Mouse (Mus musculus) midbrain, embryonic 16.5 days (tissue): ENCODE measurements around the gene Grip1. TPM values are rescaled to one million over a fixed set of nuclear protein-coding genes. Genes with fewer than 3 reads are reported as not detected.

Source experiments
- ATAC-seq: fragments of 200-750 bp; cut with Nextera tagmentation; 2 replicates; pipeline ENCODE4 v1.8.0; 2017; ENCODE audit warnings: moderate TSS enrichment
- H3K27ac ChIP-seq: fragments of 300-500 bp; sonication (generic); 2 replicates; pipeline ENCODE4 v1.5.1; 2014; ENCODE audit warnings: mild to moderate bottlenecking, low read length, mixed read lengths
- H3K27me3 ChIP-seq: fragments of 300-500 bp; sonication (generic); 2 replicates; pipeline ENCODE4 v1.6.1; 2014; ENCODE audit warnings: low read depth, low read length, mixed read lengths; ENCODE audit not compliant: control insufficient read depth, insufficient read depth
- H3K36me3 ChIP-seq: fragments of 300-500 bp; sonication (generic); 2 replicates; pipeline ENCODE4 v1.6.1; 2014; ENCODE audit warnings: mild to moderate bottlenecking, low read length, moderate library complexity, mixed read lengths; ENCODE audit not compliant: control insufficient read depth, insufficient read depth
- H3K4me1 ChIP-seq: fragments of 300-500 bp; sonication (generic); 2 replicates; pipeline ENCODE4 v1.6.1; 2014; ENCODE audit warnings: mild to moderate bottlenecking, low read length, mixed read lengths; ENCODE audit not compliant: control insufficient read depth, insufficient read depth
- H3K4me2 ChIP-seq: fragments of 300-500 bp; sonication (generic); 2 replicates; pipeline ENCODE4 v1.6.1; 2014; ENCODE audit warnings: mild to moderate bottlenecking, low read length, mixed read lengths
- H3K4me3 ChIP-seq: fragments of 300-500 bp; sonication (generic); 2 replicates; pipeline ENCODE4 v1.5.1; 2014; ENCODE audit warnings: low read depth, mild to moderate bottlenecking, low read length, moderate library complexity, mixed read lengths
- H3K9ac ChIP-seq: fragments of 300-500 bp; sonication (generic); 2 replicates; pipeline ENCODE4 v1.6.1; 2014; ENCODE audit warnings: low read depth, low read length, mixed read lengths
- H3K9me3 ChIP-seq: fragments of 300-500 bp; sonication (generic); replicated peaks from 2 replicates; pipeline ENCODE4 v1.6.1; 2014; ENCODE audit warnings: mild to moderate bottlenecking, low read length, mixed read lengths; ENCODE audit not compliant: control insufficient read depth, poor library complexity, severe bottlenecking
- WGBS: fragments of 180-500 bp; shearing (Covaris S2); extraction: QIAGEN DNeasy Blood & Tissue Kit; methylation state at CpG from one replicate; pipeline ENCODE4 v1.1.7; 2014; 5-methylcytosine and 5-hydroxymethylcytosine counted together
- polyA plus RNA-seq: library from polyadenylated mRNA; unstranded; fragments of >200 nt; fragmentation: Nextera tagmentation; extraction: Ambion mirVana; gene quantifications from 2 replicates; pipeline ENCODE4 v1.2.1, GENCODE M21; 2015

Grip1 gene
- polyA plus RNA-seq, 1 experiment from 2014 or later = 19.7 TPM

- no peak overlapping the region for H3K9ac ChIP-seq
- H3K4me2 ChIP-seq = no peak overlapping the region
- no peak for ATAC-seq
- H3K4me1 ChIP-seq = no peaks in the 10 kb centered on the region; the same call in 1 of the 2 replicates
- WGBS = 70% methylated on average over 11 of the region's 11 CpGs
- H3K36me3 ChIP-seq = no peaks in the 10 kb centered on the region
- no peak overlapping the region for H3K27ac ChIP-seq
- no peaks in the 10 kb centered on the region for H3K9me3 ChIP-seq
- no peaks in the 10 kb centered on the region for H3K27me3 ChIP-seq
- H3K4me3 ChIP-seq = no peak overlapping the region
These were observed 680.1 kb downstream of the Grip1 start for GRCm38 (mm10) chr10:120133697-120134096.

- Histone ChIP-seq H3K4me2 (no peak overlapping the region), H3K4me3 (no peak overlapping the region), H3K9ac (no peak overlapping the region), H3K4me1 (no peaks in the 10 kb centered on the region), H3K27me3 (no peaks in the 10 kb centered on the region), H3K9me3 (no peaks in the 10 kb centered on the region), H3K27ac (no peak overlapping the region), H3K36me3 (no peaks in the 10 kb centered on the region)
- no peak for ATAC-seq
- WGBS = 89% methylated on average over 12 of the region's 12 CpGs
These were observed 682.5 kb downstream of the Grip1 start for GRCm38 (mm10) chr10:120136020-120136562.

Other genes starting within 250 kb of the Grip1 start
- gene Cand1, start 213.8 kb upstream of the Grip1 start, polyA plus RNA-seq = 42.6 and 47.4 TPM in 2 replicates